Mouse (Mus musculus) liver, embryonic 13.5 days (tissue): Measurements from ENCODE around the gene Cfd. TPM values are rescaled to one million over a fixed set of nuclear protein-coding genes. Genes with fewer than 3 reads are reported as not detected.
A peak's percentile ranks its signal among the peaks of the same experiment; 100 is the strongest.

Experiments
- ATAC-seq: fragments of 200-750 bp; cut with Nextera tagmentation; 2 replicates; pipeline ENCODE4 v1.8.0; 2017; ENCODE audit warnings: low read depth, mild to moderate bottlenecking, moderate number of reproducible peaks, moderate library complexity
- DNase-seq: peaks from one replicate; pipeline ENCODE4 v3.0.0; 2022
- H3K27ac ChIP-seq: fragments of 300-500 bp; sonication (generic); 2 replicates; pipeline ENCODE4 v1.5.1; 2015; ENCODE audit warnings: moderate library complexity, mild to moderate bottlenecking, inconsistent platforms
- H3K27me3 ChIP-seq: fragments of 300-500 bp; sonication (generic); 2 replicates; pipeline ENCODE4 v1.6.1; 2015; ENCODE audit warnings: mild to moderate bottlenecking, inconsistent platforms
- H3K36me3 ChIP-seq: fragments of 300-500 bp; sonication (generic); 2 replicates; pipeline ENCODE4 v1.6.1; 2015; ENCODE audit warnings: mild to moderate bottlenecking, inconsistent platforms
- H3K4me1 ChIP-seq: fragments of 300-500 bp; sonication (generic); replicated peaks from 2 replicates; pipeline ENCODE4 v1.6.1; 2015; ENCODE audit warnings: inconsistent platforms
- H3K4me2 ChIP-seq: fragments of 300-500 bp; sonication (generic); 2 replicates; pipeline ENCODE4 v1.6.1; 2015; ENCODE audit warnings: inconsistent platforms, mild to moderate bottlenecking, moderate library complexity
- H3K4me3 ChIP-seq: fragments of 300-500 bp; sonication (generic); replicated peaks from 2 replicates; pipeline ENCODE4 v1.5.1; 2015; ENCODE audit warnings: mild to moderate bottlenecking, inconsistent platforms
- H3K9ac ChIP-seq: fragments of 300-500 bp; sonication (generic); 2 replicates; pipeline ENCODE4 v1.6.1; 2015; ENCODE audit warnings: mild to moderate bottlenecking, inconsistent platforms
- H3K9me3 ChIP-seq: fragments of 300-500 bp; sonication (generic); replicated peaks from 2 replicates; pipeline ENCODE4 v1.6.1; 2016; ENCODE audit warnings: inconsistent platforms
- WGBS: fragments of 180-500 bp; shearing (Covaris S2); methylation state at CpG from one replicate; pipeline ENCODE4 v1.1.7; 2015; ENCODE audit not compliant: insufficient replicate concordance; 5-methylcytosine and 5-hydroxymethylcytosine counted together
- polyA plus RNA-seq: library from polyadenylated mRNA; unstranded; fragments of >200 nt; fragmentation: Nextera tagmentation; extraction: Ambion mirVana; gene quantifications from 2 replicates; pipeline ENCODE4 v1.2.1, GENCODE M21; 2015

The Cfd gene
- polyA plus RNA-seq, 1 experiment from 2014 or later: not detected

DNA sequence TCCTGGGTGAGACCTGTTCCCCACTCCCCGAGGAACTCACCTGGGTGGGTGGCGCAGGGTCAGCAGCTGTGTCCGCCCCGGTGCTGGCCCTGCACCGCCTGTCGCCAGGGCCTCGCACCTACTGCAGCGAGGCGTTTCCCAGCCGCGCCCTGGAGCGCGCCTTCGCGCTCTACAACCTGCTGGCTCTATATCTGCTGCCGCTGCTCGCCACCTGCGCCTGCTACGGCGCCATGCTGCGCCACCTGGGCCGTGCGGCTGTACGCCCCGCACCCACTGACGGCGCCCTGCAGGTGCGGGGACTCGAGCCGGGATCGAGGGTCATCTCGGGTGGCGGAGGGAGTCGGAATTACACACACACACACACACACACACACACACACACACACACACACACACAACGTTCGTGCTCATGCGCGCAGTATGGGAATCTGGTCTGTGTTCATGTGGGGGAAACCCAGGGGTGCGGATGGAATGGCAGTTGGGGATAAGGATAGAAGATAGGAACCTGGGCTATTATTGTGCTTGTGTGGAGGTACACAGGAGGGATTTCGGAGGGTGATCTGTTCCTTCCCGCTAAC, 30.4 kb downstream of the Cfd start, which contains the start of gene R3hdm4:
R3hdm4 (minus strand) TSS at position 251 of the 578 bp plus-strand sequence.
- peaks cover 65% of the 10 kb centered on the region for H3K27me3 ChIP-seq
- DNase-seq: no peak

DNA sequence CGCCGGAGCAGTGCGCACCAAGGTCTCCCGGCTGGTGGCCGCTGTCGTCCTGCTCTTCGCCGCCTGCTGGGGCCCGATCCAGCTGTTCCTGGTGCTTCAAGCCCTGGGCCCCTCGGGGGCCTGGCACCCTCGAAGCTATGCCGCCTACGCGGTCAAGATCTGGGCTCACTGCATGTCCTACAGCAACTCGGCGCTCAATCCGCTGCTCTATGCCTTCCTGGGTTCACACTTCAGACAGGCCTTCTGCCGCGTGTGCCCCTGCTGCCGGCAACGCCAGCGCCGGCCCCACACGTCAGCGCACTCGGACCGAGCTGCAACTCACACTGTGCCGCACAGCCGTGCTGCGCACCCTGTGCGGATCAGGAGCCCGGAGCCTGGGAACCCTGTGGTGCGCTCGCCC, 30.9 kb downstream of the Cfd start:
- no peaks in the 10 kb centered on the region for H3K36me3 ChIP-seq
- peaks cover 65% of the 10 kb centered on the region for H3K27me3 ChIP-seq
- H3K9ac ChIP-seq: 0 out of 2 replicates have a peak overlapping the region, but pooled peaks have one; percentile 17
- DNase-seq (no peak), ATAC-seq (no peak)
- peak overlapping the region; percentile 30 for H3K4me3 ChIP-seq
- H3K27ac ChIP-seq: no peak overlapping the region
- peaks cover 69% of the 10 kb centered on the region for H3K4me1 ChIP-seq
- 13% methylated on average over 34 of the region's 34 CpGs for WGBS
- no peaks in the 10 kb centered on the region for H3K9me3 ChIP-seq
- H3K4me2 ChIP-seq: peak overlapping the region; percentile 50

More for the DNA sequence above, 30.4 kb downstream of the Cfd start, which contains the start of gene R3hdm4:
- no peaks in the 10 kb centered on the region for H3K9me3 ChIP-seq
- H3K36me3 ChIP-seq: no peaks in the 10 kb centered on the region
- WGBS: 12% methylated on average over 40 of the region's 41 CpGs
- H3K27ac ChIP-seq: no peak within 1 kb of the TSS
- peaks cover 67% of the 10 kb centered on the region for H3K4me1 ChIP-seq
- ATAC-seq: no peak
- H3K9ac ChIP-seq: 0 out of 2 replicates have a peak within 1 kb of the TSS, but pooled peaks have one; percentile 17
- peak within 1 kb of the TSS; percentile 30 for H3K4me3 ChIP-seq
- peak within 1 kb of the TSS; percentile 50 for H3K4me2 ChIP-seq

DNA sequence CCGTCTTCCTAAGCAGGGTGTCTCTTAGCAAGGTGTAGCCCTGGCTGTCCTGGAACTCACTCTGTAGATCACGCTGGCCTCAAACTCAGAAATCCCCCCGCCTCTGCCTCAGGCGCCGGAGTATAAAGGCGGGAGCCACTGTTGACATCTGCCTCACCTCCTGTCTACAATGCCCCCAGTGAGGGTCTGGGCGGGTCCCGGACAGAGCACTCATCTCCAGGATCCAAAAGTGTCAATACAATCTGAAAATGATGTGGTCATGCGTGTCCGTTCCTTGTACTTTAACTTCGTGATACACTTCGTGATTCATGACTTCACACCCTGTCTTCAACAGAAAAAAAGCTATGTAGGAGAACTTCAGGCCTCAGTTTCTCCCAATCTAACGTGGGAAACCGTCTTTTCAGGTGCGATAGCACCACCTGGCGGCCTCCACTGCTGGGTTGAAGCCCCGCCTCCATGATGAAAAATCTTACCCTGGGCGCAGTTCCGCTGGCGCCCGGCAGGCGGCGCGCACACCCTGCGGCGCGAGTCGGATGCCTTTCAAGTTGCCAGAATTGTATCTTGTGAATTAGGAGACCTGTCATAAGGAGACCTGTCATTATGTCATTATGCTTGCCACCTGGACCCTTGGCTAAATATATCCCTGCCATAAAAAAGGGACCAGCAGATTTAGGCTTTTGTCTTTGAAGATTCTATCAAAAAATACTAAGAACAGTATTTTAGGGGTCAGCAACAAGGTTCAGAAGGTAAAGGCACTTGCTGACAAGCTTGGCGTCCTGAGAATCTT, 34.5 kb downstream of the Cfd start:
- Histone ChIP-seq H3K4me1 (peaks cover 70% of the 10 kb centered on the region), H3K27ac (peak overlapping the region; percentile 88), H3K9me3 (no peaks in the 10 kb centered on the region), H3K4me2 (peak overlapping the region; percentile 84), H3K9ac (peak overlapping the region; percentile 84; the same call in 1 of the 2 replicates), H3K4me3 (0 out of 2 replicates have a peak overlapping the region, but pooled peaks have one; percentile 85), H3K27me3 (peaks cover 34% of the 10 kb centered on the region), H3K36me3 (no peaks in the 10 kb centered on the region)
- 14% methylated on average over 29 of the region's 29 CpGs for WGBS
- DNase-seq (peak; percentile 85), ATAC-seq (no peak)

DNA sequence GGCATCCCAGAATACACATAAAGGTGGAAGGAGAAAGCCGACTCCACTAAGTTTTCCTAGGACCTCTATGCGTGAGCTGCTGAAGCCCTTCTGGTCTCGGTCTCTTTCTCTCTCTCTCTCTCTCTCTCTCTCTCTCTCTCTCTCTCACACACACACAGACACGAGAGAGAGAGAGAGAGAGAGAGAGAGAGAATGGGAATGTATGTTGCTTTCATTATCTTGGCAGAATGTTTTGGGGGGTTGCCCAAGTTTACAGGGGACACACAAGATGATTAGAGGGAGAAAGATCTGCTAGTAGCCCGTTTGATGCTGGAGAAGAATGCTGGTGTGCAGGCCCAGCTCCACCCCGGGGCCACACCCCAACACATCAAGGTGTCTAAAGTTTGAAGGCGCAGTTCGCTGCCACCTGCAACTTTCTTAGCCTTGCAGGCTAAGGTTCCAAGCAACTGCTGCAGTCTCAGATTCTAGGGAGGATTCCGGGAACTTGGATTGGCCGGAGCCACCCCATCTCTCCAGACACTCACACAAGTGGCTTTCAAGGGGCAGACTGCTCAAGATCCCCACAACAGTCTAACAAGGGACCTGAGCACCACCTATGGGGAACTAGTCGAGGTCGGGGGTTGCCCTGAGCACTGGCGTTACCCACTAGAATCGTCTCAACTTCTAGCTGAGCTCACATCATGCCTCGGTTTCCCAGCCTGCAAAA, 35.3 kb downstream of the Cfd start:
- no peak for DNase-seq

DNA sequence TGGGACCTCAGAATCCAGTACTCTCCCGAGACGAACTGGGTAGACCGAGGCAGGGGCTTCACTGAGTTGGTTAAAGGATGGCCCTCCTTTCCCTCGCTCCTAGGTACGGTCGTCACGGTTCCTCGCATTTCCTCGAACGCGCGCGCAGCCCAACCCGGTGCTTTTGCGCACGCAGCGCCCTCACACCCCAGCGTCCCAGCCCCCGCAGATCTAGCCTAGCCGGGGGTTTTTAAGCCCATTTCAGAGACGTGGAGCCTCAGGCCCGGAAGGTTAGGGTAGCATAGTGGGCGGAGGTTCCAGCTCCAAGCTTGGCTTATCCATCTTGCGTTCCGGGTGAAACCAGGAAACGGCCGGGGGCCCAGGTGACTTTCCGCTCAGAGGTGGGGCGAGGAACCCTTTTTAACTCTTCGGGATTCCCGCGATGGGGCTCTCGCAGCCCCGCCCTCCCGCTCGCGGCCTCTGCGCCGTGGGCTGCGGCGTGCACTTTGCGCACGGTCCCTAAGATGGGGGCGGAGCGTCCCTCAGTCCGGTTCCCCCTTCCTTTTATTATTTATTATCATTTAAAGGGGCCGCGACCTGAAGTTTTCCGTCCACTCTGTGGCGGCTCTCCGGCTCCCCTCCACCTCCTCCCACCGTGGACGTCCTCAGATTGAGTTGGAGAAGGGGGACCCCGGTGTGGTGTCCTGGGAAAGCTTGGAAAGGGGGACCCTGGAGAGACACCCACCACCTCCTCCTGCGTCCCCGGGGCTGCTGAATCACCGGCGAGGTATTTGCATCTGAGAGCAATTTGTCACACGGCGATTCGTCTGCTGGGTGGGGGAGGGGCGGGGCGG, 36.1 kb downstream of the Cfd start, which contains the start of gene Arid3a:
Arid3a (plus strand) TSS at position 553 of the 833 bp plus-strand sequence.
- Histone ChIP-seq H3K27ac (peak within 1 kb of the TSS; percentile 88), H3K4me1 (peaks cover 69% of the 10 kb centered on the region), H3K27me3 (peaks cover 19% of the 10 kb centered on the region), H3K9ac (peak within 1 kb of the TSS; percentile 84), H3K36me3 (peaks cover 14% of the 10 kb centered on the region), H3K4me3 (peak within 1 kb of the TSS; percentile 85), H3K9me3 (no peaks in the 10 kb centered on the region), H3K4me2 (peak within 1 kb of the TSS; percentile 84)
- WGBS: under 1% methylated on average over 63 of the region's 63 CpGs
- DNase-seq (peak; percentile 86), ATAC-seq (peak; percentile 69)

More for the DNA sequence above, 35.3 kb downstream of the Cfd start:
- Histone ChIP-seq H3K36me3 (peaks cover 7% of the 10 kb centered on the region), H3K4me2 (peak overlapping the region; percentile 84), H3K27me3 (peaks cover 27% of the 10 kb centered on the region), H3K9ac (peak overlapping the region; percentile 84), H3K4me3 (peak overlapping the region; percentile 85), H3K9me3 (no peaks in the 10 kb centered on the region), H3K4me1 (peaks cover 69% of the 10 kb centered on the region), H3K27ac (peak overlapping the region; percentile 88)
- ATAC-seq: peak; percentile 2; the same call in 1 of the 2 replicates
- 10% methylated on average over 15 of the region's 15 CpGs for WGBS

DNA sequence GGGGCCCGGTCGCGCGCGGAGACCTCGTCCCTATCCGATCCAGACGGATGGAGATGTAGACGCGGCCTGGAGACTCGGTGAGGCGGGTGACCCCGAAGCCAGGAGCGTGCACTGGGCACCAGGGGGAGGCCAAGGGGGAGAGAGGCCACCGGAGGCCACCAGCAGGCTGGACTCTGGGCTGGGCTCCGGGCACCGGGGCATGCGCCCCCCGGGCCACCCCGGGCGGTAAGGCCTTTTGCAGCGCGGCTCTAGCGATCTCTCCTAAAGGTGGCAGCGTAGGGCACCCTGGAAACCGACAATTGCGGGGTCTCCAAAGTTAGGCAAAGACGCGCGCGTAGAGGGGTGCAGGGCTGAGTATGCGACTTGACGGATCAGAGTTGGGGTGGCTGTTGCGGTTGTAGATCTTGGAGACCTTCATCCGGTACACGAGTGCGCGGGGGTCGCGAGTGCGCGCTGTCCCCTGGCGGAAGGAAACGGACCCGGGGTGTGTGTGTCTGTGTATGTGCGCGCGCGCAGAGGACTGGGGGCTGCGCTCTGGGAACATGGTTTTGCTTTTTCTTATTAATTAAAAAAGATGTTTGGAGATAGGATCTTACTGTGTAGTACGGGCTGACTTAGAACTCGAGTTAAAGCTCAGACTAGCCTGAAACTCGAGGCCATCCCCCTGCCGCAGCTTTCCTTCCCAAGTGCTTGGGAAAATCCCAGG, 36.8 kb downstream of the Cfd start:
- peaks cover 12% of the 10 kb centered on the region for H3K27me3 ChIP-seq
- peaks cover 22% of the 10 kb centered on the region for H3K36me3 ChIP-seq
- DNase-seq (peak; percentile 48), ATAC-seq (peak; percentile 39)
- no peaks in the 10 kb centered on the region for H3K9me3 ChIP-seq
- under 1% methylated on average over 54 of the region's 54 CpGs for WGBS
- H3K4me2 ChIP-seq: peak overlapping the region; percentile 84
- peak overlapping the region; percentile 85 for H3K4me3 ChIP-seq
- peak overlapping the region; percentile 84 for H3K9ac ChIP-seq
- peak overlapping the region; percentile 88 for H3K27ac ChIP-seq
- peaks cover 75% of the 10 kb centered on the region for H3K4me1 ChIP-seq

DNA sequence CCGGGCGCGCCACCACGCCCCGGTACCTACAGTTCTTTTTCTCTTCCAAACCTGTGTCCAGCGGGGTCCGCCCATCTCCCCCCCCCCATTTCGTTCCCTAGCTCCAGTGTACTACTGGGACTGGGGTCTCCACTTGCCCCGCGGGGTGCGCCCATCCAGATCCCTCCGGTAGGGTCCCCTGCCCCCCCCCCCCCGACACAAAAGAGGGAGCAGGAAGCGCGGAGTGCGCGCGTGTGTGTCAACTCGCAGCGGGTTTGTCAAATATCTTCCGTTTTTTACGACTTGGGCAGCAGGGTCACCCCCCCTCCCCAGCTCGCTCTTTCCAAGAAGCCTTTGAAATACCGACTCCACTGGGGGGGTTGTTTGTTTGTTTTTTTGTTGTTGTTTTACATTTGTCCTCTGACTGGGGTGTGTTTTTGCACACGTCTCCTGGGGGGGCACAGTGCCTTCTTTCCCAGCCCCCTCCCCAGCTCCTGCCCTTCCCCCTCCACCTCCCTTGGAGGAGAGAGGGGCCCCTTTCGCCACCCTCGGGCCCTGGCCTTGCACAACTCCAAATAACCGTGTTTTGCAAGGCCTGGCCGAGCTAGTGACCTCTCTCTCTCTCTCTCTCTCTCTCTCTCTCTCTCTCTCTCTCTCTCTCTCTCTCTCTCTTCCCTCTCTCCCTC, 37.5 kb downstream of the Cfd start:
- Histone ChIP-seq H3K9me3 (no peaks in the 10 kb centered on the region), H3K4me2 (peak overlapping the region; percentile 84), H3K36me3 (peaks cover 29% of the 10 kb centered on the region), H3K4me3 (peak overlapping the region; percentile 85), H3K4me1 (peaks cover 81% of the 10 kb centered on the region), H3K9ac (peak overlapping the region; percentile 84), H3K27ac (peak overlapping the region; percentile 88), H3K27me3 (peaks cover 5% of the 10 kb centered on the region)
- 1% methylated on average over 29 of the region's 29 CpGs for WGBS
- no peak for DNase-seq
- no peak for ATAC-seq

DNA sequence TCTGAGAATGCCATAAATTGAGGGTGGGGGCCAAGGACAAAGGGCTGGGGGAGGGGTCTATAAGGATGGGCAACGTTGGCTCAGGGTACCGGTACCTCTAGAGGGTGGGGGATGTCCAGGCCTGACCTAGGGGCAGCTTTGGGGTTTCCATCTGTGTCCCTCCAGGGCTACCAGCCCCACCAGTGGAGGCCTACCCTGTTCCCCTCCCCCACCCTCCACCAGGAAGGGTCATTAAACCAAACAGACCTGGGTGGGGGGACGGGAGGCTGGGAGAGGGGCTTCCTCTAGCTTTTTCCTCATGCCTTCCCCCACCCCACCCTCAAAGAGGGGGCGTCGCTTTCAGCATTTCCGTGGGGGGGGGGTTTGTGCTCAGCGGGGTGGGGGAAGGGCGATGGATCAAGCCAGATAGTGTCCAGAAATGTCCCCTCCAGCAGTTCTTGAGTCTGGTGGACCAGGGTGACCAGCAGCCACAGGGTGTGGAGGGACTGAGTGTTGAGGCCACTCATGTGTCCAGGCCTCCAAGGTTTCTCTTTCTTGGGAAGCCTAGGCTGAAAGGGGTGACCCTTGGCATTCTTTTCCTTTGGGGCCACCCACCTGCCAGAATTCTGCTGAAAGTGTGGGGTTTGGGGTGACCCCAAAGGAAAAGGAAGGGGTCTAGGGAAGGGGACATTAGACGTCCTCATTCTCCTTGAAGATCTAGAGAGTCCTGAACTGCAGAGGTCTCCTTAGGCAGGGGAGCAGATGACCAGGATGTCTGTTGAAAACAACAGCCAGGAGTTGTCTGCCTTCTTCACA, 38.5 kb downstream of the Cfd start:
- no peak for DNase-seq

More for the DNA sequence above, 38.5 kb downstream of the Cfd start:
- peak overlapping the region; percentile 54 for H3K9ac ChIP-seq
- H3K27me3 ChIP-seq: no peaks in the 10 kb centered on the region
- H3K4me1 ChIP-seq: peaks cover 87% of the 10 kb centered on the region
- peaks cover 38% of the 10 kb centered on the region for H3K36me3 ChIP-seq
- WGBS: 25% methylated on average over 9 of the region's 9 CpGs
- ATAC-seq: no peak
- peak overlapping the region; percentile 84 for H3K4me2 ChIP-seq
- H3K4me3 ChIP-seq: peak overlapping the region; percentile 85
- no peaks in the 10 kb centered on the region for H3K9me3 ChIP-seq
- peak overlapping the region; percentile 88 for H3K27ac ChIP-seq
